Mouse (Mus musculus): ENCODE results near the gene Cabp7.

DNA sequence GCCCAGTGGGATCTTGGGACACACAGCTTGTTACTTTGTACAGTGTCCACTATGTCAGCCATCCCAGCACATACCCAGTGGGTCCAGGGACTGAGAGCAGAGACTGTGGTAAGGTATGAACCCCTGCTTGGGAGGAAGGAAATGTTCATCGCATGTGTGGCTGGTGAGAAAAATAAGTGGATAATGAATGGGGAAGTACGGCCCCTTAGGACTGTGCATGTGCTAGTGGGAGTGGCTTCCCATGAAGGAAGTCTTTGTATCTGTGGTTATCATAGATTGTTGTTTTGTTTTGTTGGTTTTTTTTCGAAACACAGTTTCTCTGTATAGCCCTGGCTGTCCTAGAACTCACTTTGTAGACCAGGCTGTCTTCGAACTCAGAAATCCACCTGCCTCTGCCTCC lies 31.9 kb downstream of the Cabp7 start:
- no peak for TF ChIP-seq CTCF (IDR thresholded peaks at IDR 0.05; ENCODE audit: low read depth)
- no peak for TF ChIP-seq EP300 (optimal IDR thresholded peaks at IDR 0.05)
